Mouse (Mus musculus) urinary bladder, postnatal 36 days (tissue): ENCODE data around the gene Mpp2.

Experiments
- DNase-seq, 2 experiments: peaks; one replicate each; pipeline ENCODE4 v3.0.0; 2022; ENCODE audit warnings: low spot score in 2 of 2, mixed read lengths in 1 of 2

Mpp2 gene

GRCm38 (mm10) chr11:102010140-102010539, 78.2 kb downstream of the Mpp2 start:
- DNase-seq = no peak

GRCm38 (mm10) chr11:102008954-102009637, 79.2 kb downstream of the Mpp2 start:
- DNase-seq = no peak

DNA sequence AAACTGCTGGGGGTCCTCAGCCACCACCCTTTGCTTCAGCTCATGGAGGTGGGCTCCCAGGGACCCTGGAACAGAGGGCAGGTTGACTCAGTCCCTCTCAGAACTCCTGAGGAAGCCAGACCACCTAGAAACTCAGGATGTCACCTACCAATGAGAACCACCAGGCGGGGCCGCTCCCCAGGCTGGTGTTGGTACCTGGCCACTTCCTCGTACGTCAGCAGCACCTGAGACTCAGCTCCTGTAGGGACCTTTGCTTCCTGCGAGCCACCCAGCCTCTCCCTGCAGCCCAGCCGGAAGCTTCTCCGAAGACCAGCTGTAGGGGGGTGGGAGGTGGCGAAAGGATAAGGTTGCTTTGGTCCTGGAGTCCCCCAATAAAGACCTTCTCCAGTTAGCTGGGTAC, 79.9 kb downstream of the Mpp2 start:
- no peak for DNase-seq
